21 mouse cellular contexts compared by ENCODE assay signal in the genomic region with DNA sequence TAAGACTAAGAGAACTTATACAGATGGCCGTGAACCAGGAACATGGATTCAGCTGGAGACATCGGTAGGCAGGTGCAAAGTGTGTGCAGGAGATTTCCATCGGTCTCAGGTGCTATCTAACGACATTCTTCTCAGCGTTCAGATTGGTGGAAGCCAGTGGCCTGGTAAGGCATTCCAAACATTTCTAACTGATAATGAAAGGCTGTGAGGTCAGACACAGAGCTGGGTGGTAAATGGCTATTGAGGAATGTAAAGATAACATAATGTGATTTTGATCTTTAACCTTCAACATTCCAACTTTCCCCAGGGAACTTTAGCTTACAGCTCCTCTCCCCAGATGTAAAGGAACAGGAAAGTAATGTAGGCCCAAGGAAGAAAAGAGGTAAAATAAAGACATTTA.
DNase-seq lines count a peak whose midpoint lies in the region; TF ChIP-seq lines count a peak whose summit lies in the region.
"Had no signal": no experiment of that assay in that cellular context is flagged by ENCODE, and none has a peak within 500 bp of the region (broad histone marks: within the 10 kb centered on the region; RNA-seq: fewer than 3 reads in every experiment).

No protein-coding gene starts in this region.

- H3K4me3 ChIP-seq in kidney, adult 2 months (ENCODE audit: insufficient read depth, low read depth, low read length), result no peak overlapping the region
- H3K4me3 ChIP-seq: embryonic facial prominence, embryonic 15.5 days; erythroblast, embryonic 14.5 days; forebrain, embryonic 10.5 days; gastrocnemius, adult 2 months; heart, embryonic 13.5 days; hindbrain, embryonic 12.5 days had no signal

- H3K36me3 ChIP-seq in kidney, adult 2 months (ENCODE audit: control insufficient read depth, insufficient read depth, low read length), result no peaks in the 10 kb centered on the region
- H3K36me3 ChIP-seq: embryonic facial prominence, embryonic 15.5 days; forebrain, embryonic 10.5 days; G1E; heart, embryonic 13.5 days; hindbrain, embryonic 12.5 days had no signal

- no peak overlapping the region for H3K27ac ChIP-seq in kidney, adult 2 months (ENCODE audit: insufficient read depth, low read depth, low read length)
- H3K27ac ChIP-seq: embryonic facial prominence, embryonic 15.5 days; forebrain, embryonic 10.5 days; gastrocnemius, adult 2 months; heart, embryonic 13.5 days; hindbrain, embryonic 12.5 days had no signal

- DNase-seq in embryo, embryonic 10 days (ENCODE audit: low spot score), result peak; percentile 31
- no peak for DNase-seq in embryo, embryonic 11 days
- DNase-seq in kidney, adult 2 months, result peak; percentile 1
- DNase-seq in kidney, adult 18-20 months, result no peak
- peak; percentile 8 for DNase-seq in embryo, embryonic 9.5 days (ENCODE audit: extremely low spot score)
- DNase-seq in left cerebral cortex, adult 18-20 months (ENCODE audit: low spot score in 2 of 2), result no peak
- no peak for DNase-seq in right cerebral cortex, postnatal 36 days (ENCODE audit: low spot score in 2 of 2)
- DNase-seq: adrenal gland, postnatal 14 days; B cell, adult 2 months; cerebellum, adult 18-20 months; cerebellum, adult 9-11 months; cerebellum, postnatal 36 days; gastrocnemius, adult 2 months; gastrocnemius, postnatal 25 days; heart, postnatal 4 days had no signal

- H3K4me1 ChIP-seq in kidney, adult 2 months (ENCODE audit: control insufficient read depth, insufficient read depth, low read length), result no peaks in the 10 kb centered on the region; the same call in 1 of the 2 replicates
- H3K4me1 ChIP-seq: hindbrain, embryonic 12.5 days had no signal

- no peaks in the 10 kb centered on the region for H3K27me3 ChIP-seq in kidney, adult 2 months (replicated peaks; ENCODE audit: control insufficient read depth, insufficient read depth, low read length)
- H3K27me3 ChIP-seq: embryonic facial prominence, embryonic 15.5 days; heart, embryonic 13.5 days; hindbrain, embryonic 12.5 days had no signal

- TF ChIP-seq POLR2A in kidney, adult 2 months (IDR thresholded peaks at IDR 0.05; ENCODE audit: low read depth, low read length), result no peak

- 68% methylated on average over 5 of the region's 5 CpGs for WGBS in kidney, adult 2 months

- no peak for TF ChIP-seq CTCF in kidney, adult 2 months (conservative IDR thresholded peaks at IDR 0.05; ENCODE audit: insufficient read depth, insufficient read length, low read depth, low read length)

Comparison
In these comparisons a context has a peak if more than half of its experiments do, and no peak if none do; other contexts are left out.
1. DNase-seq: peak in embryo, embryonic 10 days (single experiment), kidney, adult 2 months (single experiment) and embryo, embryonic 9.5 days (single experiment); none in embryo, embryonic 11 days (single experiment), kidney, adult 18-20 months (single experiment), left cerebral cortex, adult 18-20 months (0 of 2) and right cerebral cortex, postnatal 36 days (0 of 2).